Mouse (Mus musculus) heart, postnatal 14 days (tissue): ENCODE measurements around the gene Olfr1438-ps1. TPM values are rescaled to one million over a fixed set of nuclear protein-coding genes. Genes with fewer than 3 reads are reported as not detected.
"Not testable (repeated sequence)": the region's sequence is repeated elsewhere in the genome, so short reads cannot be mapped to it uniquely, and the experiment has no call there.

Source experiments
- DNase-seq, 2 experiments: peaks; one replicate each; pipeline ENCODE4 v3.0.0; 2021 to 2022
- intact Hi-C: fragments of 180-260 bp; cut with DNase I; formaldehyde crosslinking; loops from one replicate; pipeline ENCODE4 v1.15.1; 2025
- long read RNA-seq, 2 experiments: library from polyadenylated mRNA; stranded (forward); transcript quantifications; one replicate each; pipeline ENCODE4 v2.0.0; 2021
- total RNA-seq, 2 experiments: library from RNA; stranded (reverse); gene quantifications; 2 replicates each; pipeline ENCODE4 v1.2.3; 2021

The Olfr1438-ps1 gene
- total RNA-seq = not detected
- long read RNA-seq, experiment 1 = 0 reads
- long read RNA-seq, experiment 2 = 0 reads

DNA sequence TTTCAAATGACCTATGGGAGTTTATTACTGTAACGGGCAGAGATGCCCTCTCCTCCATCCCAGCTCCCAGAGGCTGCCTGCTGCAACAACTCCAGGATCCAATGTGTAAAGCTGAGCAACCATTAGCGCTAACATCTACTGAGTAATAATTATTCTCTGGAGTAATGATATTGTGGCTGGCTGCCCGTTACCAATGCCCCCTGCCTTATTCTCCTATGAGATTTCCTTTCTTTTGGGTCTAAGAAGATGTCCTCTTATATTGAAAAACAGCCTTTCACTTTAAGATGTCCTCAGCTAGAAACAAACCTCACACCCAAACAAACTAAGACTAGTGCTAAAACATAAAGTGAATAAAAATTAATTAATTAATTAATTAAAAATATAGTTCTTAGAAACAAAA lies at the start of gene Olfr1438-ps1:
Olfr1438-ps1 (minus strand) TSS at position 101 of the 400 bp plus-strand sequence.
- intact Hi-C loops = no loop called here
- DNase-seq = no peak

DNA sequence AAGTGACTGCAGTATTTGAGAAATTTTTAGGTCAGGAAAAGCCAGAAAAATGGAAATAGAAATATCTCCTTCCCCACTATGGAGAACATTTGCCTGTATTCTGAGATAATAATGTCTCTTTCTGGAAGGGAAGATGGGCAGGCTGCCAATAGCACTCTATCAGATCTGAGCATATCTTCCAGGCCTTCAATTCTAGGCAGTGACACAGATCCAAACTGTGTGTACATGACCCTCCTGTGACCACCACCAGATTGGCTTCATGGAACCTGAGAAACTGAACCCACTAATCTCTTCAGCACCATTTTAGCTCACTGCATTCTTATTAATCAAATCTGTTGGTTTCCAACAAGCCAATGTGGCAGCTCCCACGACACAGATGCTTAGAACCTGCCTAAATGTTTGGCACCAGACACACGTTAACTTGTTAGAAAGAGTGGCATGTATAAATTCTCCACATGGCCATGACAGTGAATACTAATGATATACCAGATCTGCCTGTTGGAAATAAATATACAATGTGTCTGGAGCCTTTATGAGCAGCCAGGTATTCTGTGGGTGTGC lies 38.8 kb upstream of the Olfr1438-ps1 start:
- no peak for DNase-seq
- intact Hi-C loops = no loop called here

DNA sequence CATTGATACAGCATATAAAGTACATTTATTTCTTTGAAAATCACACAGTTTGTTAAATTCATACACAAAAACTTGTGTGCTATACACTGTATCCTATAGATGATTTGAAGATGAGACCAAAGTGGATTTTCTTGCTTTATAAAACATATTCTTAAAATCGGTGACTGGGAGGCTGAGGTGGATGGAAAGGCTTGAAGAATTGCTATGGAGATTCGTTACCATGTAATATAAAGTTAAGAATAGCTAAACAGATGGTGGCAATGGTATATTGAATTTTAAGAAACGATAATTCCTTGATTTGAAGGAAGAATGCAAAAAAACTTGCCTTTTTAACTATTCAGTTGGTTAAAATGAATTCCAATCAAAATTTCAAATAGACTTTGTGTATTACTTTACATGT lies 37.3 kb upstream of the Olfr1438-ps1 start:
- DNase-seq = no peak
- intact Hi-C loops = no loop called here

DNA sequence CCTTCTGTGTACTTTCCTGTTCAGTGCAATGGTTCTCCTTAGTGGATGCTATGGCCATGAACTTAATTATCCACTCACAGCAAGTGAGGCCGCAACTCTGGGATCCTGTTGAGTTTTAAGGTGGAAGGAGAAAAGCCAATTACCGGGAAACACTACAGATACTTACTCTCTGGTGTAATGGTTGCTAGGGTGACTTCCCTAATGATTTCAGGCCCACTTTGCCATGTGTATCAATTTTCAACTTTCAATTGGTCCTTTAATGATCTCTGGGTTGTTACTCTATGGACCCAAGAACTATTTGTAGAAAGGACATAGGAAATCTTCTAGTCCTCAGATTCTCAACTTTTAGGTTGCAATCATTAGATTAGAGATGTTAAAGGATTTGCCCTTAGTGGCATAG lies 10.7 kb downstream of the Olfr1438-ps1 start, which contains the start of gene Olfr1437:
Olfr1437 (minus strand) TSS at position 101 of the 400 bp plus-strand sequence.
- DNase-seq = no peak
- intact Hi-C loops = no loop called here

DNA sequence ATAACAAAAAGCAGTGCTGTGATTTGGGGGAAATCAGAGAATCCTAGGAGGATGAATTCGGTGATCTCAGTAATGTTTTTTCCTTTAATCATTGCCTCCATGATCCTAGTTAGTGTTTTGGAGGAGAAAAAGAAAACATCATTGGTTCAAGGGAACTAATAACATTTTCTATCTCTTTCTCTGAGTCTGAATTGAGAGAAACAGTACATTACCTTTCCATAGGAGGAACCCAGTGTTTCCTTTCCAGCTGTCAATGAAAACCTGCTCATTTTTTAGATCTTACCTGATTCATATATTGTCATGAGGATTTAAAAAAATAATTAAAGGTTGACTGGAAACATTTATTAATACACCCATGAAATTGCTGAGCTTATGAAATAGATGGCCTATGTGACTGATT lies 36.7 kb downstream of the Olfr1438-ps1 start, which contains the start of gene Olfr1436:
Olfr1436 (minus strand) TSS at position 101 of the 400 bp plus-strand sequence.
- intact Hi-C loops, DNase-seq: not testable (repeated sequence)

DNA sequence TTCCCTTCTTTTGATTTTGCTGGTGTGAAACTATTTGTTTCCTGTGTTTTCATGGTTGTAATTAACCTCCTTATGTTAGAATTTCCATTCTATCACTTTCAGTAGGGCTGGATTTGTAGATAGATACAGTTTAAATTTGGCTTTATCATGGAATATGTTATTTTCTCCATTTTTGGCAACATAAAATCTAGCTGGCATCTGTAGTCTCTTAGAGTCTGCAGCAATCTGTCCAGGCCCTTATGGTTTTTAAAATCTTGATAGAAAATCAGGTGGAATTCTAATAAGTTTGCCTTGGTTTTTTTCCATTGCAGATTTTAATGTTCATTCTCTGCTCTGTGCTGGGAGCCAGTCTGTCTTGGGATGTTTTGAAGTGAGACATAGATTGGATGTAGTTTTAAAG lies 42.7 kb downstream of the Olfr1438-ps1 start:
- DNase-seq = no peak
- intact Hi-C loops = no loop called here

DNA sequence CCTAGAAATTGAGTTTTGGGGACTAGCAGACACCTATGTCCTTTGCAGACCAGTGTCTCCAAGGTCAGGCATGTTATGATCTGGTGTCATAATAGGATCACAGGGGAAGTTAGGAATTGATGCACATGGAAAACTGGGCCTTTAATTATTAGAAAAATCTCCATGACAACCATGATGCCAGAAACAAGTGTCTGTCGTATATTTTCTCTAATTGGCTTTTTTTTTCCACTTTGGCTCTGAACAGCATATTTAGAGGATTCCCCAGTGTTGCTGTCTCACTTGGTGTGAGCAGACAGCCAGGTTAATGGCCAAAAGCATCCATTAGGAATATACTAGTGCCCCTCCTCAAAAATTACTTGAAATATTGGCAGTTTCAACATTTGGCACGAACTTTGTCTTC lies 56.2 kb downstream of the Olfr1438-ps1 start, which contains the start of gene Olfr1434:
Olfr1434 (plus strand) TSS at position 301 of the 400 bp plus-strand sequence.
- DNase-seq = no peak
- intact Hi-C loops = no loop called here

Other genes with a start within 250 kb of the Olfr1438-ps1 start
- not detected for gene Olfr1426, start 243.9 kb downstream of the Olfr1438-ps1 start, total RNA-seq
- not detected for gene Olfr1427, start 232.6 kb downstream of the Olfr1438-ps1 start, total RNA-seq
- not detected for gene Olfr1428, start 220.0 kb downstream of the Olfr1438-ps1 start, total RNA-seq
- not detected for gene Olfr76, start 212.7 kb downstream of the Olfr1438-ps1 start, total RNA-seq
- gene Olfr1555-ps1, start 165.8 kb downstream of the Olfr1438-ps1 start, total RNA-seq = not detected
- gene Olfr1431, start 135.3 kb downstream of the Olfr1438-ps1 start, total RNA-seq = not detected
- not detected for gene Olfr1432, start 103.3 kb downstream of the Olfr1438-ps1 start, total RNA-seq
- not detected for gene Olfr262, start 94.3 kb downstream of the Olfr1438-ps1 start, total RNA-seq
- gene Olfr235, start 74.9 kb downstream of the Olfr1438-ps1 start, total RNA-seq = not detected
- gene Olfr1434, start 56.1 kb downstream of the Olfr1438-ps1 start, total RNA-seq = not detected
- gene Olfr1436, start 36.8 kb downstream of the Olfr1438-ps1 start, total RNA-seq = not detected
- gene Olfr1437, start 10.8 kb downstream of the Olfr1438-ps1 start, total RNA-seq = not detected
- not detected for gene Olfr1440, start 51.4 kb upstream of the Olfr1438-ps1 start, total RNA-seq
- gene Olfr1441, start 81.5 kb upstream of the Olfr1438-ps1 start, total RNA-seq = not detected
- gene Pfpl, start 92.0 kb upstream of the Olfr1438-ps1 start, total RNA-seq = not detected
- gene Mpeg1, start 124.9 kb upstream of the Olfr1438-ps1 start, total RNA-seq = 1 to 10 TPM; 6.6 to 7.1 TPM
- gene Dtx4, start 165.5 kb upstream of the Olfr1438-ps1 start, total RNA-seq = 1 to 10 TPM; 7.6 to 9.7 TPM
- gene Fam111a, start 209.8 kb upstream of the Olfr1438-ps1 start, total RNA-seq = 1 to 10 TPM; 5.8 to 7.3 TPM